Mouse (Mus musculus) E14TG2a.4 (cell line): ENCODE results near the gene Prdm1.

Experiments
- CTCF ChIP-seq: conservative IDR thresholded peaks from 2 replicates; pipeline ENCODE4 v1.5.1; 2014; ENCODE audit warnings: low read length
- NANOG ChIP-seq: IDR thresholded peaks from 2 replicates; pipeline ENCODE4 v1.6.1; 2014; ENCODE audit warnings: borderline replicate concordance, low read length, mixed read lengths

- no peak for TF ChIP-seq CTCF
- TF ChIP-seq NANOG: peak; percentile 76; the same call in 1 of the 2 replicates
These were observed 93.6 kb downstream of the Prdm1 start for GRCm38 (mm10) chr10:44434702-44435181.
